Mouse (Mus musculus) frontal cortex, postnatal 36 days (tissue): ENCODE data around the gene Klhl18.

Source experiments
- DNase-seq, 2 experiments: peaks; one replicate each; pipeline ENCODE4 v3.0.0; 2022; ENCODE audit warnings: low spot score in 2 of 2

The Klhl18 gene

GRCm38 (mm10) chr9:110476124-110477091 is at the start of gene Klhl18, which contains the start of gene Kif9:
TSS of gene Klhl18 (minus strand) at chr9:110476694.
TSS of gene Kif9 (plus strand) at chr9:110476958.
- DNase-seq, result peak; percentile 99

- no peak for DNase-seq
Measured at GRCm38 (mm10) chr9:110525737-110526136, 49.2 kb upstream of the Klhl18 start.

GRCm38 (mm10) chr9:110490913-110491312 is 14.4 kb upstream of the Klhl18 start:
- DNase-seq, result no peak

- no peak for DNase-seq
Measured at GRCm38 (mm10) chr9:110488841-110489240, 12.3 kb upstream of the Klhl18 start.

- no peak for DNase-seq
Measured at GRCm38 (mm10) chr9:110478639-110479038, 2.1 kb upstream of the Klhl18 start.

- DNase-seq, result no peak
Measured at GRCm38 (mm10) chr9:110477951-110478350, 1.5 kb upstream of the Klhl18 start.

GRCm38 (mm10) chr9:110466179-110466578 is 10.3 kb downstream of the Klhl18 start:
- no peak for DNase-seq

GRCm38 (mm10) chr9:110465336-110465735 is 11.2 kb downstream of the Klhl18 start:
- no peak for DNase-seq

GRCm38 (mm10) chr9:110463983-110464591 is 12.4 kb downstream of the Klhl18 start:
- DNase-seq, result no peak

- no peak for DNase-seq
Measured at GRCm38 (mm10) chr9:110462321-110462720, 14.2 kb downstream of the Klhl18 start.

- no peak for DNase-seq
Measured at GRCm38 (mm10) chr9:110460884-110461815, 15.3 kb downstream of the Klhl18 start.

GRCm38 (mm10) chr9:110459145-110459727 is 17.3 kb downstream of the Klhl18 start:
- no peak for DNase-seq

- DNase-seq, result no peak
Measured at GRCm38 (mm10) chr9:110457926-110458325, 18.6 kb downstream of the Klhl18 start.

- no peak for DNase-seq
Measured at GRCm38 (mm10) chr9:110452523-110452922, 24.0 kb downstream of the Klhl18 start.

GRCm38 (mm10) chr9:110448857-110449617 is 27.5 kb downstream of the Klhl18 start:
- DNase-seq, result peak; percentile 65 to 85

- no peak for DNase-seq
Measured at GRCm38 (mm10) chr9:110448356-110448755, 28.1 kb downstream of the Klhl18 start.

- no peak for DNase-seq
Measured at GRCm38 (mm10) chr9:110440559-110440958, 35.9 kb downstream of the Klhl18 start.

GRCm38 (mm10) chr9:110440049-110440448 is 36.4 kb downstream of the Klhl18 start:
- no peak for DNase-seq

GRCm38 (mm10) chr9:110436041-110436440 is 40.5 kb downstream of the Klhl18 start:
- no peak for DNase-seq

- no peak for DNase-seq
Measured at GRCm38 (mm10) chr9:110433045-110433444, 43.4 kb downstream of the Klhl18 start.

- peak; percentile 28 to 56 for DNase-seq
Measured at GRCm38 (mm10) chr9:110431241-110431640, 45.3 kb downstream of the Klhl18 start.
